21 mouse cellular contexts compared by ENCODE assay signal in the genomic region with DNA sequence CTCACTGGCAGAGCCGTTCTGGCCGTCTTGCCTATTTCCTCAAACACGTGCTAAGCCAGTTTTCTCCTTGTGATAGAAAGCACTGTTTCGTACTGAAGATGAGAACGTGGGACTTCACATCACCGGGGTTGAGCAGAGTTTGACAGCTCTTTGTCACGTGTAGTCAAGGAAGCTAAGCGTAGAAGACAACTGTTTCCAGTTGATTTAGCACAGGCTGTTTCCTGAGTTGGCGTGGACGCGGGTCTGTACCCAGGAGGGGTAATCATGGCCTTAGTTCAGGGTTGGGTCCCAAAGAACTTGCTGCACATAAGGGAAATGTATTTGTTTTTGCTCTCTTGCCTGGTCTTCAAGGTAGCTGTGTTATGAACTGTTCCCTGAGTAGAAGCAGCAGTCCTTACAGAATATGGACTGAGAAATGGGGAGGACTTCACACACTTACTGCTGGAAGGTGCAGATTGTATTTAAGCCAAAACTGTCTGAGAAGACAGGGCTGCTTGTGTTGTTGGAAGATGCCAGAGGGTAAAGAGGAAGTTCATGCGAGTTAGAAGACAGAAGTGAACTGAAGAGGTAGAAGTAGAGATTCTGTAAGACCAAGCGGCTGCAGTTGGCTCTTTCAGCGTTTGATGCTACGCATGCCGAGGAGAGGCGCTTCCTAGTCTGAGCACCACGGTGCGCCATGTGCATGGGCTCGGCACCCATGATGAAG.
DNase-seq lines count a peak whose midpoint lies in the region; ATAC-seq lines count a peak whose summit lies in the region.
"Had no signal": no experiment of that assay in that cellular context is flagged by ENCODE, and none has a peak within 500 bp of the region (broad histone marks: within the 10 kb centered on the region; RNA-seq: fewer than 3 reads in every experiment).

No protein-coding gene starts in this region.

- H3K9me3 ChIP-seq in hindbrain, embryonic 13.5 days, result no peaks in the 10 kb centered on the region
- no peaks in the 10 kb centered on the region for H3K9me3 ChIP-seq in hindbrain, embryonic 10.5 days
- H3K9me3 ChIP-seq: heart, embryonic 15.5 days; hindbrain, embryonic 12.5 days; intestine, embryonic 15.5 days; limb, embryonic 12.5 days; liver, embryonic 12.5 days had no signal

- no peak for ATAC-seq in hindbrain, embryonic 13.5 days (ENCODE audit: low FRiP score)
- ATAC-seq in monocyte, adult 5-6 weeks (replicated peaks; ENCODE audit: insufficient number of reproducible peaks, low FRiP score, low TSS enrichment, poor library complexity, severe bottlenecking), result 0 out of 2 replicates have a peak, but pooled peaks have one; percentile 14
- ATAC-seq: intestine, embryonic 15.5 days; liver, embryonic 12.5 days had no signal

- no peak overlapping the region for H3K9ac ChIP-seq in hindbrain, embryonic 13.5 days
- H3K9ac ChIP-seq: heart, embryonic 15.5 days; hindbrain, embryonic 12.5 days; intestine, embryonic 15.5 days; limb, embryonic 12.5 days; liver, embryonic 12.5 days had no signal

- WGBS in hindbrain, embryonic 13.5 days, result 84% methylated on average over 20 of the region's 20 CpGs
- WGBS in hindbrain, embryonic 10.5 days, result 91% methylated on average over 20 of the region's 20 CpGs

- no peak overlapping the region for H3K4me3 ChIP-seq in hindbrain, embryonic 13.5 days
- H3K4me3 ChIP-seq in hindbrain, embryonic 10.5 days, result no peak overlapping the region
- H3K4me3 ChIP-seq: heart, embryonic 15.5 days; hindbrain, embryonic 12.5 days; intestine, embryonic 15.5 days; limb, embryonic 12.5 days; liver, embryonic 12.5 days had no signal

- H3K4me2 ChIP-seq in hindbrain, embryonic 13.5 days, result no peak overlapping the region
- H3K4me2 ChIP-seq: heart, embryonic 15.5 days; hindbrain, embryonic 12.5 days; intestine, embryonic 15.5 days; limb, embryonic 12.5 days; liver, embryonic 12.5 days had no signal

- H3K27ac ChIP-seq in hindbrain, embryonic 13.5 days, result peak overlapping the region; percentile 62
- no peak overlapping the region for H3K27ac ChIP-seq in hindbrain, embryonic 10.5 days
- H3K27ac ChIP-seq: heart, embryonic 15.5 days; hindbrain, embryonic 12.5 days; intestine, embryonic 15.5 days; limb, embryonic 12.5 days; liver, embryonic 12.5 days had no signal

- DNase-seq in hindbrain, embryonic 10.5 days (ENCODE audit: low spot score), result no peak
- peak; percentile 21 for DNase-seq in A20 (ENCODE audit: low read depth, low spot score)
- peak; percentile 37 to 46 for DNase-seq in B cell, adult 2 months
- no peak for DNase-seq in adrenal gland, postnatal 14 days
- no peak for DNase-seq in gastrocnemius, adult 18-20 months (ENCODE audit: low spot score)
- DNase-seq: adrenal gland, postnatal 36 days; cerebellum, adult 11-12 months; cerebellum, postnatal 14 days; gastrocnemius, postnatal 14 days; kidney, postnatal 36 days; lung, adult 2 months; right cerebral cortex, postnatal 14 days; thymus, adult 2 months had no signal

- peaks cover 20% of the 10 kb centered on the region for H3K4me1 ChIP-seq in hindbrain, embryonic 13.5 days (replicated peaks)
- no peaks in the 10 kb centered on the region for H3K4me1 ChIP-seq in hindbrain, embryonic 10.5 days (replicated peaks)
- H3K4me1 ChIP-seq: limb, embryonic 12.5 days had no signal

- no peaks in the 10 kb centered on the region for H3K27me3 ChIP-seq in hindbrain, embryonic 13.5 days
- H3K27me3 ChIP-seq in hindbrain, embryonic 10.5 days (ENCODE audit: insufficient read depth, poor library complexity, severe bottlenecking), result no peaks in the 10 kb centered on the region
- H3K27me3 ChIP-seq: CH12.LX; heart, embryonic 15.5 days; hindbrain, embryonic 12.5 days; intestine, embryonic 15.5 days; limb, embryonic 12.5 days; liver, embryonic 12.5 days had no signal

- H3K36me3 ChIP-seq in hindbrain, embryonic 13.5 days, result peaks cover 83% of the 10 kb centered on the region
- peaks cover 100% of the 10 kb centered on the region for H3K36me3 ChIP-seq in hindbrain, embryonic 10.5 days

Comparison
In these comparisons a context has a peak if more than half of its experiments do, and no peak if none do; other contexts are left out.
1. DNase-seq: peak in A20 (single experiment) and B cell, adult 2 months (2 of 2); none in hindbrain, embryonic 10.5 days (single experiment), adrenal gland, postnatal 14 days (single experiment) and gastrocnemius, adult 18-20 months (single experiment).